Mouse (Mus musculus): ENCODE results near the gene Mark3. TPM values are rescaled to one million over a fixed set of nuclear protein-coding genes. Genes with fewer than 3 reads are reported as not detected.
"Not testable (repeated sequence)": the region's sequence is repeated elsewhere in the genome, so short reads cannot be mapped to it uniquely, and the experiment has no call there.

Gene Mark3
- total RNA-seq, 1 experiment from 2014 or later = 75.9 TPM

DNA sequence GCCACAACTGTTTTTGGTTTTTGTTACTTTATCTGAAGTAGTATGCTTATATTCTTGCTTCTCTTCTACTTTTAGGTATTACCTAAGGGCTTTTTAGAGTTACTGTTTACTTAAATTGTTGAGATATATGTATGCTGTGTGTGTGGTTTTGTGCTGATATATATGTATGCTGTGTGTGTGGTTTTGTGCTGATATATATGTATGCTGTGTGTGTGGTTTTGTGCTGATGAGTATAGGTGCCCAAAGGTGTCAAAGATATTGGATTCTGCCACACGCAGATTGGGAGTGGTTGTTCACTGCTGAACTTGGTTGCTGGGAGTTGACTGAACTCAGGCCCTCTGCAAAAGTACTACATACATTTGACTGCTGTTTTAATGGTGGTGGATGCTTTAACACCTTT, 24.6 kb downstream of the Mark3 start:
- no peak for ATAC-seq (replicated peaks in 1 of 2; ENCODE audit: insufficient read depth in 1 of 2, low FRiP score in 2 of 2, low TSS enrichment in 1 of 2, low read depth in 1 of 2, poor library complexity in 2 of 2, severe bottlenecking in 2 of 2)

DNA sequence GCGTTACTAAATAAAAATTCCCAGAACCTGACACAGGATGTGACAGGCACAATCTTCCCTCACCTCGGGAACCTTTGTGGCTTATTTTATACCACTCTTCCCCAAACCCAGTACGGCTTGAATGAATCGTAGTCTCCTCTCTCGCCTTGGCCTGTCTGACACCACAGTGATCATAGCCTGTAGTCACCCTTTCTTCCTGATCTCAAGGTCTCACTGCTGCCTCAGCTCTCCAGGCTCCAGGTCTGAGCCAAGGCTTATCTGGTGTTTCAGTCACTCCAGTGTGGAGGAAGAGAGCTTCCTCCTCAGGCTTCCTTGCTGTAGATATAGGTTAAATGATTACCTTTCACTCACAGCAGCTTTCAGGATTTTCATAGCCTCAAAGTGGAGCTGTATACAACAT, 25.3 kb downstream of the Mark3 start:
- ATAC-seq (replicated peaks in 1 of 2; ENCODE audit: insufficient read depth in 1 of 2, low FRiP score in 2 of 2, low TSS enrichment in 1 of 2, low read depth in 1 of 2, poor library complexity in 2 of 2, severe bottlenecking in 2 of 2) = peak in 1 of 2 experiments; percentile 53; a peak in 2 of 4 replicates

DNA sequence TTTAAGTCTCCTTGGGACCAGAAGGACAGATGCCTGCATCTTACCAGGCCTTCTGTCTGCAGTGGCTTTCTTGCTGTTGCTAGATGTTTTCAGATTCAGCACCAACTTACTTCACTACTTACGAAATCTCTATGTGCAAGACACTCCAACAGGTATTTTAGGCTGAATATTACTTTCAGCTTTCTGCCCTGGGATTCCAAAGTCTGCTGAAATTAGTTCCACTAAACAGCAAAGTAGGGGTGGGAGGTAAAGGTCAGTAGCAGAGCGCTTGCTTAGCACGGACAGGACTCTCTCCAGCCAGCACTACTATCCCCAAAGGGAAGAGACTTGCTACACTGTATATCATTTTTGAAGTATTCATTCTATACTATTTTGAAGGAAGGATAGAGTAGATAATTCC, 29.5 kb downstream of the Mark3 start:
- no peak for ATAC-seq (replicated peaks in 1 of 2; ENCODE audit: insufficient read depth in 1 of 2, low FRiP score in 2 of 2, low TSS enrichment in 1 of 2, low read depth in 1 of 2, poor library complexity in 2 of 2, severe bottlenecking in 2 of 2)

DNA sequence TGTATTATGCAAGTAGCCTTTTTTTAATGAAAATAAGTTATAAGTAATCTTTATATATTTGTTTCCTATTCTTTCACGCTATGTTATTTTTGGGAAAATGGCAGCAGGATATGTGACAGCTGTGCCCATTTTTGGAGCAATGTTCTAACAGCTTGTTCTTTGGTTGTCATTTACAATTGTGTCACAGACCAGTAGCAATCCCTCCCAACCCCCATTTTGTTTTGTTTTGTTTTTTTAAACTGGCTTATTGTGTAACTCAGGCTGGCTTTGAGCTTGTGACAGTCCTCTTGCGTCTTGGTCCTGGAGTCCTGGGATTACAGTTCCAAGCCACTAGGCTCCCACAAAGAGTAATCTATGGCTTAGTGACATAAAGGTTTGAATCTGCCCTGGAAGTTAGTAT, 31.3 kb downstream of the Mark3 start:
- no peak for ATAC-seq (replicated peaks in 1 of 2; ENCODE audit: insufficient read depth in 1 of 2, low FRiP score in 2 of 2, low TSS enrichment in 1 of 2, low read depth in 1 of 2, poor library complexity in 2 of 2, severe bottlenecking in 2 of 2)

DNA sequence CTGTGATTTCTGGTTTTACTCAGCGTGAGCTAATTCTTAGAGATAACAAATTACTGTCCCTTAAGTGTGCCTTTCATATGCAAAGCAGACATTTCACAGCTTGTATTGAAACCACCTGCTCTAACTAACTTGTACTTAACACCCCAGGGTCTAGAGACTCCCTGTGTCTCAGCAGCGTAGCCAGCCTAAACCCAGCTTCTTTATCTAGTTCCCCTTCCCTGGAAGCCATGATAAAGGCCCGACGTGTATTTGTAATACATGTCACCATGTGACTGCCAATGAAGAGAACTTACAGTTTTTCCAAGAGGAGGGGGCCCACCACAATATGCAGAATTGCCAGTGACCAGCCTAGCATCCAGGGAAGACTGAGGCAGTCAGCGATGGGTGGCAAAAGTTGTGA, 33.7 kb downstream of the Mark3 start:
- ATAC-seq (replicated peaks in 1 of 2; ENCODE audit: insufficient read depth in 1 of 2, low FRiP score in 2 of 2, low TSS enrichment in 1 of 2, low read depth in 1 of 2, poor library complexity in 2 of 2, severe bottlenecking in 2 of 2) = no peak

DNA sequence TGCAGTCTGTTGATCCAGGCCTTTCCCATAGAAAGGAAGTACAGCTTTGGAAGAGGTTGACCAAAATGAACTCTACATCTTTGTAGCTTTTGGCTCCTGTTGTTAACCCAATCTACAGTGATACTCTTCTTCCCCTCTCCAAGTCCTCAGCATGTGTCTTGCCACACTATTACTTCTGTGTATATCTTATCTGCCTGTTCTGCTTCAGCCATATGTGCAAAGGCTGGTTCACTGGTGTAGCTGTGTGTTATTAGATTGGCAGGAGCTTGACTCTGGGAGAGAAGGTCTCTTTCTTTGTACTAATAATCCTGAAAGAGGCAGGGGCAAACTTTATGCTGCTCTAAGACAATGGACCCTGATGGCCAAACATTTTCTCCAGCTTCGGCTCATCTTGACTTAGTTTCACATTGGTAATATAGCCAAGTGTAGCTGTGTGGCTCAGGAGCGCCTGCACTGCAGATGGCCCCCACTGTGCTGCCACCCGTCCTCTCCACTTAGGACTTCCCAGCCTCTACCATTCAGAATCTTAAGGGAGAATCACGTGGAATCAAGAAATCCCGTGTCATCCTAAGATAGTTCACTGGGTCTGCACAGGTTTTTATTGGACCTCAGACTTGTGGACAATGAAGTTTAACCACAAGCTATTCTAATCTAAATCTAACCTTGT, 40.3 kb downstream of the Mark3 start:
- no peak for ATAC-seq (replicated peaks in 1 of 2; ENCODE audit: insufficient read depth in 1 of 2, low FRiP score in 2 of 2, low TSS enrichment in 1 of 2, low read depth in 1 of 2, poor library complexity in 2 of 2, severe bottlenecking in 2 of 2)

DNA sequence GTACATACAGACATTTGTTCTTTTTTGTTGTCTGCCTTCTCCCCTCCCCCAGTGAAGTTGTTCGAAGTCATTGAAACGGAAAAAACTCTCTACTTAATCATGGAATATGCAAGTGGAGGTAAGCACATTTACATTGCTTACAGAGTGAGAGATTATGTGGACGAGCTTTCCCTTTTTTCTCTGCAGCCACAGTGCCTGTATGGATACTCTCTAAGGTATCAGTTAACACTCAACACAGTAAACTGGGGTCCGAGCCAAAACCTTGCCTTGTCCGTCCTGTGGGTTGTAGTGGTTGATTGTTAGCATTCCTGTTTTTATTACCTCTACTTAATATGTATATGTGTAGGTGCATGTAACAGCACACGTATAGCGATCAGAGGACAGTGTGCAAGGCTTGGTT, 43.9 kb downstream of the Mark3 start:
- no peak for ATAC-seq (replicated peaks in 1 of 2; ENCODE audit: insufficient read depth in 1 of 2, low FRiP score in 2 of 2, low TSS enrichment in 1 of 2, low read depth in 1 of 2, poor library complexity in 2 of 2, severe bottlenecking in 2 of 2)

DNA sequence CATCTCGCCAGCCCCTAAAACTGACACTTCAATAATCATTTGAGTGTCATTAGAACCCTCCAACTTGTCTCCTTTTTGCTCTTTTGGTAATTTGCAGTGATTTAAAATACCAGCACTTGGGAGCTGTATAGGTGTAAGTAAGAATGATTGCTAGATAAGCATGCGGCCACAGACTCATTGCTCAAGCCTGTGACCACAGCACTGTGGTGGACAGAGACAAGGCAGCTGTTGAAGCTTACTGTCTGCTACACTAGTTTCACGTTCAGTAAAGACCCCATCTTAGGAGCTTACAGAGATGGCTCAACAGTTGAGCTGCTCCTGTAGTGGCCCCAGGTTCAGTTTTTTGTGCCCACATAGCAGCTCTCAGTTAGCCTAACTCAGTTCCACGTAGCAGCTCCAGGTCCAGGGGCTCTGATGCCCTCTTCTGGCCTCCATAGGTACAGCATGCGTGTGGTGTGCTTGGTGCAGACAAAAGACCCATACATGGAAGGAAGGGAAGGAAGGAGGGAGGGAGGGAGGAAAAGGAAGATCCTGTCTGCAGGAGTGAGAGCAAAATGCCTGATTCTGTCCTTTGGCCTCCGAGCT, 73.8 kb downstream of the Mark3 start:
- ATAC-seq (replicated peaks in 1 of 2; ENCODE audit: insufficient read depth in 1 of 2, low FRiP score in 2 of 2, low TSS enrichment in 1 of 2, low read depth in 1 of 2, poor library complexity in 2 of 2, severe bottlenecking in 2 of 2) = peak; percentile 67 to 91

DNA sequence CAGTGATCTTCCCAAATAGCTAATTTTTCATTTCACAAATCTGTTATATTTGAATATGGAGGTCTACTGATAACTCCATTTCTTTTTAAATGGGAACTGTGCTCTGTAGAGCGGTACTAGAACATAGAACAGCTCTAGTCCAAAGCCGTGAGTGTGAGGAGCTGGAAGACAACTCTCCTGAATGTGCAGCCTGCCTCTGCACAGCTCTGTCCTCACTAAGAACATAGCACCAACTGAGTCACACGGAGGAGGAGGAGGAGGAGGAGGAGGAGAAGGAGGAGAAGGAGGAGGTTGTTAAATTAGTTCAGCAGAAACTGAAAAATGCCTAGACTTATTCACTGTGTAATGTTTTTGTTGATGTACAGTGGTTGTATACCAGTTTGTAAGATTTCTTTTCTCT, 78.6 kb downstream of the Mark3 start:
- no peak for ATAC-seq (replicated peaks in 1 of 2; ENCODE audit: insufficient read depth in 1 of 2, low FRiP score in 2 of 2, low TSS enrichment in 1 of 2, low read depth in 1 of 2, poor library complexity in 2 of 2, severe bottlenecking in 2 of 2)

DNA sequence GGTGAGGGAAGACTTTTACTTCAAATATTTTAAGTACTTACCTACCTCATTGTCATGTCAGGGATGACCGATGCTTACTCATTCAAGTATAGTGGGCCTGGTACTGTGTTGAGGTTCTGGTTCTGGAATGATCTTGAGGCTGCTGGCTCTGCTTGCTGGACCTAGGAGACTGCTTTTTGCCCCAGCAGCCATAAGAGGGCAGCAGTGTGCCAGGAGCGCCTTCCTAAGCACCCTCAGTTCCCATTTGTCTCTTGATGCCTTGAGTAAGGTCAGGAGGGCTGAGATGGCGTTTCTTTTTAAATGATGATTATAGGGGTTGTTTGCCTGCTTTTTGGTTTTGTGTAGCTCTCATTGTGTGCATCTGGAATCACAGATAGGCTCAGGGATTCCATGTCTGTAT, 79.1 kb downstream of the Mark3 start:
- ATAC-seq (replicated peaks in 1 of 2; ENCODE audit: insufficient read depth in 1 of 2, low FRiP score in 2 of 2, low TSS enrichment in 1 of 2, low read depth in 1 of 2, poor library complexity in 2 of 2, severe bottlenecking in 2 of 2) = peak; percentile 74 to 76

DNA sequence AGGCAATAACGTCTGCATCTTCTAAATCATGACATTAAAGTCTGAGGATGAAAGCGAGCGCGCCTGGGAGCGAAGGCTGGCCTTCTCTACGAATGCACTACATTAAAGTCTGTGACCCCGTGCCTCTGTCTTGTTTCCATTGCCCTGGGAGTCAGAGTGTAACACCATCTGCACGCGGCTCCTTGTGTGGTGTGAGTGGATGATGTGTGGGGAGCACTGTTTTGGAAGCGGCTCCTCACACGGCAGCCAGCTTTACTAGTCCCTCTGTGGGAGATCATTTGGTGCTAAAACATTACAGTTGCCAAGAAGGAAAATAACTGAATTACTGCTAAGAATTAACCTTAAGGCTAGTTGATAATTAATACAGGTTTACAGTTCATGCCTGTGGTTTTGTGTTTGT, 81.4 kb downstream of the Mark3 start:
- ATAC-seq (replicated peaks in 1 of 2; ENCODE audit: insufficient read depth in 1 of 2, low FRiP score in 2 of 2, low TSS enrichment in 1 of 2, low read depth in 1 of 2, poor library complexity in 2 of 2, severe bottlenecking in 2 of 2) = no peak

DNA sequence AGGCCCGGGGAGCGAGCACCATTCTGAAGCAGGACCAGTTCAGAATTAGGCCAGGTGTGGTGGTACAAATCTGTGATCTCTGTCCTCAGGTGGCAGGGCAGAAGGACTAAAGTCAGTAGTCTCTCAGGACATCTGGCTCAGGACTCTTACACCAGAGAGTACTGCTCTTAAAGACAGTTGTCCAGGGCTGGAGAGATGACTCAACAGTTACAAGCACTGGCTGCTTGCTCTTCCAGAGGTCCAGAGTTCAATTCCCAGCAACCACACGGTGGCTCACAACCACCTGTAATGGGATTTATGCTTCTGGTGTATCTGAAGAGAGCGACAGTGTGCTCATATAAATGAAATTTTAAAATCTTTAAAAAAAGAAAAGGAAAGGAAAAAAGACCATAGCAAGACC, 85.0 kb downstream of the Mark3 start:
- ATAC-seq (replicated peaks in 1 of 2; ENCODE audit: insufficient read depth in 1 of 2, low FRiP score in 2 of 2, low TSS enrichment in 1 of 2, low read depth in 1 of 2, poor library complexity in 2 of 2, severe bottlenecking in 2 of 2) = no peak

DNA sequence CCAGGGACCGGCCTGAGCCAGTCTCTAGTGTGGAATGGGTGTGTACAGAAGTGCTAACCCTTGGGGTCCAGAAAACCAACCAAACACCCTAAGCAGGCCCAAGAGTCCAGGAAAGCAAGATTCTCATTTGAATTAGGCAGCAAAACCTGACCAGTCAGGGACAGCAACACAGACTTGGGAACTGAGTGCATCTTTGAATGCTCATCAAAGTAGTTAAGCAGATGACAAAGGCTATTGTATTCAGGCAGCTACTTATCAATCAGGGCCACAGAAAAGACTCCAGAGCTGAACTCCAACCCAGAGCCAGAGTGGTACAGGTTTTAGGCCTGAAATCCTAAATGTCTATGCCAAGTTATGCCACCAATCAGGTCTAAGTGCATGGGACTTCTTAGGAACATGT, 86.3 kb downstream of the Mark3 start:
- ATAC-seq (replicated peaks in 1 of 2; ENCODE audit: insufficient read depth in 1 of 2, low FRiP score in 2 of 2, low TSS enrichment in 1 of 2, low read depth in 1 of 2, poor library complexity in 2 of 2, severe bottlenecking in 2 of 2) = no peak

DNA sequence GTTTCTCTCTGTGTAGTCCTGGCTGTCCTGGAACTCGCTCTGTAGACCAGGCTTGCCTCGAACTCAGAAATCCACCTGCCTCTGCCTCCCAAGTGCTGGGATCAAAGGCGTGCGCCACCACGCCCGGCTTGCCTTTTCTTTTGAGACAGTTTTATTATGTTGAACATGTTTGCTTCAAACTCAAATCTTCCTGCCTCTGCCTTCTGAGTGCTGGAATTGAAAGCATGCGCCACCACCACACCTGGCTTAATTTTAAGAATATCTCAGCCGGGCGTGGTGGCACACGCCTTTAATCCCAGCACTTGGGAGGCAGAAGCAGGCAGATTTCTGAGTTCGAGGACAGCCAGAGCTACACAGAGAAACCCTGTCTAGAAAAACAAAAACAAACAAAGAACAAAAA, 87.2 kb downstream of the Mark3 start:
- ATAC-seq (replicated peaks in 1 of 2; ENCODE audit: insufficient read depth in 1 of 2, low FRiP score in 2 of 2, low TSS enrichment in 1 of 2, low read depth in 1 of 2, poor library complexity in 2 of 2, severe bottlenecking in 2 of 2) = not testable (repeated sequence)

DNA sequence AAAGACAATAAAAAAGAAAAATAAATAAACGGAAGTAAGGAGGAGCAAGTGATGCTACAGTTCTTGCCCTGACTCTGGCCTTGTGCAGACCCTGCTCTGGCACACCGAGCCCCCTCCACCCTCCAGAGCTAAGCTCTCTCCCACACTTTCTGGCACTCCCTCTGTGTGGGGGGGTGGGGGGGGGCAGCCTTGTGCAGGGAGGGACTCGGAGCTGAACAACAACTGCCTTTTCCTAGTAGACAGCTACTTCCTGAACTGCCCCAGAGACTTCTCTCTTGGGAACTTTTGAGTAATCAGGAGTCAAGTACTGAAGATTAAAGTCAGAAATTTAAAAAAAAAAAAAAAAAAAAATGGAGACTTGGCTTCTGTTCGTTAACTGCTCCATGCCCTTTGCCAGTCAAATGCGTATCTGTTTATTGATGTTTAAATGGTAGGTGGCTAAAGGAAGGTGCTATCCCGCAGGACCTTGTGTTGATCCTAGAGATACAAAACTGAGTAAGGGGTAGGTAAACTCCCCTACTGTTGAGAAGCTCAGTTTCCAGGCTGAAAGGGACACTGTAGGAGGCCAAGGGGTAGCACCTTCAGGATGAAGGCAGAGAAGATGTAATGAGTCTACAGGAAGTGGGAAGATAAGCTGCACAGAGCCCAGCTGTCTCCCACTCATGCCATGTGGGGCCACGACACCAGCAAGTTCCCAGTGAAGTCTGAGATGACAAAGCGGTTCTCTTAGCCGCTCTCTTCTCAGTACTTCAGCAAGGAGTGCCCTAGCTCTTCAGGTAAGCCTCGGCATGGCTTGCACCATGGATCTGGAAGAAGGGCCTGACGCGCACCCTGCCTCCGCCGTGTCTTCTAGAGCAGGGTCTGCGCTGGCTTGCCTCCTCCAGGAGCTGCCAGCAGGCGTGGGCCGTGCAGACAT, 89.2 kb downstream of the Mark3 start:
- no peak for ATAC-seq (replicated peaks in 1 of 2; ENCODE audit: insufficient read depth in 1 of 2, low FRiP score in 2 of 2, low TSS enrichment in 1 of 2, low read depth in 1 of 2, poor library complexity in 2 of 2, severe bottlenecking in 2 of 2)

DNA sequence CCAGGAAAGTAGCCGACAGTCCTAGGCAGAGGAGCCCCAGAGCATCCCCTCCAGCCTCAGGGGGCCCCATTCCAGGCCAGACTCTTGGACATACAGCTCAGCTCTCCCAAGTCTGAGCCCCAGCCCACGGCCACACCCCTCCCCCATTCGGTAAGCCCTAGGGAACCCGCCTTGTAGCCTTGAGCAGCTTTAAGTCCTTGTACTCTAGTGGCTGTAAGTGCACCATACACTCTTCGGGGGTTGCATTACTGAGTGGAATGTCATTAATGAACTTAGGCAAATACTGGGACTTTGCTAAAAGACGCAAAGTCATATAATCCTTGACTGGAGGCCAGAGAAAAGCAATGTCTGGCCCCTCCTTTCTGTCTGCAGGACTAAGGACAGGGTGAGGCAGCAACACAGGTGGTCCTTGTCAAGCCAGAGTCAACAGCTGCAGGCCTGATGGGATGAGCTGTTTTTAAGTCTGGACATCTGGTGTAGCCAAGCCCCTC, 89.9 kb downstream of the Mark3 start:
- ATAC-seq (replicated peaks in 1 of 2; ENCODE audit: insufficient read depth in 1 of 2, low FRiP score in 2 of 2, low TSS enrichment in 1 of 2, low read depth in 1 of 2, poor library complexity in 2 of 2, severe bottlenecking in 2 of 2) = no peak

DNA sequence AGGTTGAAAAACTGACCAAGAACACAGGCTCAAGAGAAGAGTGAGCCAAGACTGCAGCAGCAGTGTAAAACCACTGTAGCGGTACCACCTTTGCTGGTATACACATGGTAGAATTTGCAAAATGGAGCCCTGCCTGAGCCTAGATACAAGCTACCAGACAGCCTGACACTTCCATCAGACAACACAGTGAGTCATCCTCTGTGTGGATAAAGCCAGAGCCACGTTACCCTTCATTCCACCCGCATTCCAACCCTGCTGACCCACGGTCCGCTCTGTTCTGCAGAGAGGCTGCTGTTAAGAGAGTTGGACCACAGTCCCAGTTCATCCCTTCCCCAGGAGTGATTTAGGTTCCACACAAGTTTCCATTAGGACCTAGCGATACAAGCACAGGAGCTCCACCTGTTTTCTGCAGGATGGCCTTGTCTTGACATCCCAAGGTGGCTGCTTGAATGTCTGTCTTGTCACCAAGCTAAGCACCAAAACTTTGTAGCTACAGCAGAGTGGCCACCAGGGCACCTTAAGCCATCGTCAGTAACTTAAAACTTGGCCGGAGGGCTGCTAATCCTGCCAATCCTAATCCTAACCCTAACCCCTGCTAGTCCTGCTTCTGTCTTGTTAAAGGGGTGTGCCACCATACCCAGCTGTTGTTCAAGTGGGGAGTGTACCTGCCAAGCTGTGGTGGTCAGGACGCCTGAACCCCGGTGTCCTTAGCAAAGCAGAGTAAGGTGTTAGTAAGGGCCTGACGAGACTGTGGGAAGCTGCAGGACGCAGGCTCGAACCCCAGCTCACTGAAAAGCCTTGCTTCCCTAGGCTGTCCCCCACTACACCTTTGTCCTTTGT, 90.9 kb downstream of the Mark3 start:
- no peak for ATAC-seq (replicated peaks in 1 of 2; ENCODE audit: insufficient read depth in 1 of 2, low FRiP score in 2 of 2, low TSS enrichment in 1 of 2, low read depth in 1 of 2, poor library complexity in 2 of 2, severe bottlenecking in 2 of 2)

Measured in hematopoietic stem cell, adult 5-6 weeks (primary cell).